Mouse (Mus musculus) C3H10T1/2 (cell line): ENCODE measurements around the gene 2410004B18Rik. TPM values are rescaled to one million over a fixed set of nuclear protein-coding genes. Genes with fewer than 3 reads are reported as not detected.

Source experiments
- polyA plus RNA-seq, 2 experiments: library from polyadenylated mRNA; unstranded; fragments of >200 nt; fragmentation: generic; extraction: Trizol; gene quantifications; one replicate each; pipeline ENCODE4 v1.2.1; 2012; ENCODE audit warnings: missing spikeins in 2 of 2

The 2410004B18Rik gene
- 10 to 100 TPM in 1 of 2 experiments, 1 to 10 TPM in 1; 7.0 to 19.6 TPM for polyA plus RNA-seq

GRCm38 (mm10) chr3:145937505-145938404 is at the start of gene 2410004B18Rik:
Gene 2410004B18Rik (plus strand): TSS chr3:145938014.

GRCm38 (mm10) chr3:145922019-145922854 is 15.6 kb upstream of the 2410004B18Rik start, which contains the start of gene Bcl10:
Gene Bcl10 (plus strand): TSS chr3:145922804.

GRCm38 (mm10) chr3:145987268-145987969 is 49.6 kb downstream of the 2410004B18Rik start, which contains the start of gene Syde2:
Gene Syde2 (plus strand): TSS chr3:145987870.

Other genes starting within 250 kb of the 2410004B18Rik start
- gene Ddah1, start 179.3 kb upstream of the 2410004B18Rik start, polyA plus RNA-seq, result 1 to 10 TPM; 3.5 to 4.6 TPM
- 10 to 100 TPM in 1 of 2 experiments, 1 to 10 TPM in 1; 7.0 to 24.2 TPM for gene Bcl10, start 15.2 kb upstream of the 2410004B18Rik start, polyA plus RNA-seq
- under 1 TPM; 0.09 to 0.76 TPM for gene Syde2, start 49.9 kb downstream of the 2410004B18Rik start, polyA plus RNA-seq
- under 1 TPM in 1 of 2 experiments, not detected in 1; 0.08 TPM for gene Wdr63, start 170.1 kb downstream of the 2410004B18Rik start, polyA plus RNA-seq
- gene Mcoln3, start 179.4 kb downstream of the 2410004B18Rik start, polyA plus RNA-seq, result under 1 TPM in 1 of 2 experiments, not detected in 1; 0.08 TPM
- not detected for gene Mcoln2, start 211.8 kb downstream of the 2410004B18Rik start, polyA plus RNA-seq